Mouse (Mus musculus): Measurements from ENCODE around the gene Aoah.

Gene Aoah

GRCm38 (mm10) chr13:21074847-21075246, 280.9 kb downstream of the Aoah start, which contains the start of gene Olfr1370:
Gene Olfr1370, minus strand, starts transcription at chr13:21074947.
- DNase-seq (ENCODE audit: low read depth, low spot score): no peak

DNA sequence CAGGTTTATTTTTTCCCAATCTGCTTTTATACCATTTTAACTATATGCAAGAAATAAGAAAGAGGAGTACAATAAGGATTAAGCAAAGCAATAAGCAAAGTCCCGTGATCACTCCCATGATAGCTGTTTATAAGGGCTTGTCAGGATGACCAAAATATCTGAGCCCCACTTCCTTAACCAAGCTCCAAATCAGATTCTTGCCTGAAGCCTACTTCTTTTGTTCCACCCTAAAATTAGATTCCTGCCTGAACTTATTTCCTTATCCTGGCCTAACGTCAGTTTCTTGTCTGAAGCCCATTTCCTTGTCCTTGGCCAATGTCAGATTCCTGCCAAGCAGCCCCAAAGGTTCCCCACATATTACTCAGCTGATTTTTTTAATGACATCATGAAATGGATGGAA, 288.8 kb downstream of the Aoah start:
- DNase-seq (ENCODE audit: low read depth, low spot score): no peak

Measured in retina, postnatal 7 days (tissue).